Mouse (Mus musculus) fat pad, adult 2 months (tissue): Measurements from ENCODE around the gene C1qb.

Experiments
- DNase-seq: peaks from one replicate; pipeline ENCODE4 v3.0.0-alpha.2; 2011; ENCODE audit warnings: low read depth, low spot score; ENCODE audit errors: extremely low read depth

The C1qb gene

GRCm38 (mm10) chr4:136894821-136895220 is 8.8 kb upstream of the C1qb start:
- DNase-seq, result no peak

- no peak for DNase-seq
These were observed 7.9 kb upstream of the C1qb start for GRCm38 (mm10) chr4:136893691-136894543.

GRCm38 (mm10) chr4:136892811-136893210 is 6.8 kb upstream of the C1qb start, which contains the start of gene C1qc:
Gene C1qc (minus strand): TSS chr4:136893065.
- no peak for DNase-seq

- DNase-seq, result no peak
These were observed 6.4 kb upstream of the C1qb start for GRCm38 (mm10) chr4:136892371-136892770.

GRCm38 (mm10) chr4:136891115-136891514 is 5.1 kb upstream of the C1qb start:
- DNase-seq, result no peak

- no peak for DNase-seq
These were observed 4.0 kb upstream of the C1qb start for GRCm38 (mm10) chr4:136889981-136890380.

GRCm38 (mm10) chr4:136887714-136888113 is 1.7 kb upstream of the C1qb start:
- no peak for DNase-seq

GRCm38 (mm10) chr4:136878601-136879000 is 7.4 kb downstream of the C1qb start:
- DNase-seq, result no peak

GRCm38 (mm10) chr4:136878171-136878570 is 7.8 kb downstream of the C1qb start:
- no peak for DNase-seq

GRCm38 (mm10) chr4:136876971-136877370 is 9.0 kb downstream of the C1qb start:
- DNase-seq, result no peak

- no peak for DNase-seq
These were observed 11.0 kb downstream of the C1qb start for GRCm38 (mm10) chr4:136875012-136875411.

GRCm38 (mm10) chr4:136868371-136868770 is 17.6 kb downstream of the C1qb start:
- no peak for DNase-seq

- no peak for DNase-seq
These were observed 18.2 kb downstream of the C1qb start for GRCm38 (mm10) chr4:136867690-136868345.

- DNase-seq, result no peak
These were observed 20.5 kb downstream of the C1qb start for GRCm38 (mm10) chr4:136865531-136865930.

- no peak for DNase-seq
These were observed 21.1 kb downstream of the C1qb start for GRCm38 (mm10) chr4:136864751-136865470.

- DNase-seq, result no peak
These were observed 22.5 kb downstream of the C1qb start for GRCm38 (mm10) chr4:136863517-136863916.

GRCm38 (mm10) chr4:136862411-136862810 is 23.6 kb downstream of the C1qb start:
- no peak for DNase-seq

GRCm38 (mm10) chr4:136861806-136862205 is 24.2 kb downstream of the C1qb start:
- no peak for DNase-seq

- DNase-seq, result no peak
These were observed 26.0 kb downstream of the C1qb start for GRCm38 (mm10) chr4:136860022-136860421.

GRCm38 (mm10) chr4:136855081-136855480 is 30.9 kb downstream of the C1qb start:
- DNase-seq, result no peak

GRCm38 (mm10) chr4:136852989-136853388 is 33.0 kb downstream of the C1qb start:
- DNase-seq, result no peak

- no peak for DNase-seq
These were observed 33.9 kb downstream of the C1qb start for GRCm38 (mm10) chr4:136852119-136852518.
